Mouse (Mus musculus) heart, postnatal 0 days (tissue): Measurements from ENCODE around the gene Lrrc9.

Experiments used
- CTCF ChIP-seq: IDR thresholded peaks from 2 replicates; pipeline ENCODE4 v1.5.1; 2016; ENCODE audit warnings: antibody characterized with exemption, control low read depth, low read depth
- EP300 ChIP-seq: IDR thresholded peaks from 2 replicates; pipeline ENCODE4 v1.6.1; 2016; ENCODE audit warnings: antibody characterized with exemption, low read depth

DNA sequence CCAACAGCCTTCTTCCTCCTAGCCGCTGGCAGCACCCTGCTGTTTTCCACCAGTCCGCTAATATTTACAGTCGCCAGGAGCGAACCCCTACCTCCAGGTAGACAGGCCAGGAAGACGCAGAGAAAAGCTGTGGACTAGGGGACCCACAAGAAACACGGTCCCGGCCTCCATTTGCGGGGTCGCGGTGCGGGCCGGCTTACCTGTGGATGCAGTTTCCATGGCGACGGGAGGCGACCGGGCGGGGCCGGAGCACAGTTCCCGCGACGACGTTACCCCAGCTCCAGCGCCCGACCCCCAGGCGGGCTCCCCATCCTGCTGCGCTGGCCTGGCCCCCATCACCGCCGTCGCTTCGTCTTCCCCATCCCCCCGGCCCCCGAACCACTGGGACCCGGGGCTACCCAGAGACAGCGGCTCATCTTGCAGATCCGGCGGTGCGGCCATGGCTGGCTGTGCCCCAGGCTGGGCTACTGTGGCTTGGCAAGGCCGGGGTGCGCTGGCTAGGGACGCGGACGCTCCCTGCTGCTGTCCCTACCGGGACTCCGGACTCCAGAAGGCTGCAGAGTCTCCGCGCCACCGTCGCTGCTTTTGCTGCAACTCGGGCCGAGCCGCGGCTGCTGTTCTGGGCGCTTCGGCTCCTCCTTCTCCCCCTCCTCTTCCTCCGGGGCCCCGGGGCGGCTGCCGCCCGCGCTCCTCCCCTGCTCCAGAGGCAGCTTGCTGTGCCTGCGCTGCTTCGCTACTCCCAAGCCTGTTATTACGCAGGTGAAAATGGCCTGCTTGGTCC is 33.4 kb upstream of the Lrrc9 start:
- TF ChIP-seq CTCF, result no peak
- no peak for TF ChIP-seq EP300
